Mouse (Mus musculus) limb, embryonic 13.5 days (tissue): ENCODE measurements around the gene Olfr123. TPM values are rescaled to one million over a fixed set of nuclear protein-coding genes. Genes with fewer than 3 reads are reported as not detected.

Source experiments
- ATAC-seq: fragments of 200-750 bp; cut with Nextera tagmentation; 2 replicates; pipeline ENCODE4 v1.8.0; 2017; ENCODE audit warnings: low read depth, moderate number of reproducible peaks, moderate TSS enrichment; ENCODE audit not compliant: low FRiP score
- H3K27ac ChIP-seq: fragments of 300-500 bp; sonication (generic); 2 replicates; pipeline ENCODE4 v1.5.1; 2015; ENCODE audit warnings: inconsistent platforms, mild to moderate bottlenecking, moderate library complexity
- H3K27me3 ChIP-seq: fragments of 300-500 bp; sonication (generic); 2 replicates; pipeline ENCODE4 v1.6.1; 2015; ENCODE audit warnings: mild to moderate bottlenecking, inconsistent platforms
- H3K36me3 ChIP-seq: fragments of 300-500 bp; sonication (generic); 2 replicates; pipeline ENCODE4 v1.6.1; 2015; ENCODE audit warnings: inconsistent platforms, mild to moderate bottlenecking, moderate library complexity
- H3K4me1 ChIP-seq: fragments of 300-500 bp; sonication (generic); 2 replicates; pipeline ENCODE4 v1.6.1; 2015; ENCODE audit warnings: inconsistent platforms
- H3K4me2 ChIP-seq: fragments of 300-500 bp; sonication (generic); replicated peaks from 2 replicates; pipeline ENCODE4 v1.6.1; 2015; ENCODE audit warnings: inconsistent platforms, mild to moderate bottlenecking, moderate library complexity
- H3K4me3 ChIP-seq: fragments of 300-500 bp; sonication (generic); 2 replicates; pipeline ENCODE4 v1.5.1; 2015; ENCODE audit warnings: moderate library complexity, mild to moderate bottlenecking, inconsistent platforms
- H3K9ac ChIP-seq: fragments of 300-500 bp; sonication (generic); 2 replicates; pipeline ENCODE4 v1.6.1; 2015; ENCODE audit warnings: mild to moderate bottlenecking, inconsistent platforms
- H3K9me3 ChIP-seq: fragments of 300-500 bp; sonication (generic); 2 replicates; pipeline ENCODE4 v1.6.1; 2016; ENCODE audit warnings: inconsistent platforms
- WGBS: fragments of 180-500 bp; shearing (Covaris S2); methylation state at CpG from one replicate; pipeline ENCODE4 v1.1.7; 2015; 5-methylcytosine and 5-hydroxymethylcytosine counted together
- polyA plus RNA-seq: library from polyadenylated mRNA; unstranded; fragments of >200 nt; fragmentation: Nextera tagmentation; extraction: Ambion mirVana; gene quantifications from 2 replicates; pipeline ENCODE4 v1.2.1, GENCODE M21; 2015

The Olfr123 gene
- not detected in 2 replicates for polyA plus RNA-seq

- Histone ChIP-seq H3K27me3 (no peaks in the 10 kb centered on the region), H3K4me2 (no peak within 1 kb of the TSS), H3K9me3 (no peaks in the 10 kb centered on the region; the same call in 1 of the 2 replicates), H3K9ac (no peak within 1 kb of the TSS), H3K4me1 (no peaks in the 10 kb centered on the region), H3K27ac (no peak within 1 kb of the TSS), H3K36me3 (no peaks in the 10 kb centered on the region), H3K4me3 (no peak within 1 kb of the TSS)
- ATAC-seq = no peak
- 84% methylated on average over 2 of the region's 2 CpGs for WGBS
These were observed at the start of gene Olfr123 for GRCm38 (mm10) chr17:37793229-37793628. Gene Olfr123 (plus strand): TSS chr17:37793529.

- no peaks in the 10 kb centered on the region for H3K4me1 ChIP-seq
- WGBS = 84% methylated on average over 4 of the region's 4 CpGs
These were observed 25.0 kb upstream of the Olfr123 start, which contains the start of gene Olfr122 for GRCm38 (mm10) chr17:37768307-37768706. Gene Olfr122 (plus strand): TSS chr17:37768607.

GRCm38 (mm10) chr17:37799588-37799987, 6.3 kb downstream of the Olfr123 start, which contains the start of gene Olfr124:
Gene Olfr124 (plus strand): TSS chr17:37799888.
- Histone ChIP-seq H3K9ac (no peak within 1 kb of the TSS), H3K4me1 (no peaks in the 10 kb centered on the region), H3K4me2 (no peak within 1 kb of the TSS), H3K4me3 (no peak within 1 kb of the TSS), H3K27ac (no peak within 1 kb of the TSS), H3K9me3 (no peaks in the 10 kb centered on the region), H3K27me3 (no peaks in the 10 kb centered on the region), H3K36me3 (no peaks in the 10 kb centered on the region)
- WGBS = 78% methylated on average over 3 of the region's 3 CpGs
- ATAC-seq = no peak

More at GRCm38 (mm10) chr17:37768307-37768706, 25.0 kb upstream of the Olfr123 start, which contains the start of gene Olfr122:
- Histone ChIP-seq H3K36me3 (no peaks in the 10 kb centered on the region), H3K9ac (no peak within 1 kb of the TSS), H3K9me3 (0 out of 2 replicates have a peak, but pooled peaks cover 5% of the 10 kb centered on the region), H3K27me3 (no peaks in the 10 kb centered on the region), H3K4me2 (no peak within 1 kb of the TSS), H3K27ac (no peak within 1 kb of the TSS), H3K4me3 (no peak within 1 kb of the TSS)
- ATAC-seq = no peak

GRCm38 (mm10) chr17:37832649-37833048, 39.3 kb downstream of the Olfr123 start, which contains the start of gene Olfr125:
Gene Olfr125 (plus strand): TSS chr17:37832949.
- no peaks in the 10 kb centered on the region for H3K4me1 ChIP-seq
- no peak within 1 kb of the TSS for H3K4me3 ChIP-seq
- H3K27me3 ChIP-seq = no peaks in the 10 kb centered on the region
- H3K4me2 ChIP-seq = no peak within 1 kb of the TSS
- H3K9ac ChIP-seq = no peak within 1 kb of the TSS
- H3K27ac ChIP-seq = no peak within 1 kb of the TSS
- ATAC-seq = no peak
- no peaks in the 10 kb centered on the region for H3K36me3 ChIP-seq
- H3K9me3 ChIP-seq = no peaks in the 10 kb centered on the region

- no peaks in the 10 kb centered on the region for H3K4me1 ChIP-seq
- no peak for ATAC-seq
- H3K4me3 ChIP-seq = no peak within 1 kb of the TSS
- H3K36me3 ChIP-seq = no peaks in the 10 kb centered on the region
- no peak within 1 kb of the TSS for H3K4me2 ChIP-seq
- no peaks in the 10 kb centered on the region for H3K9me3 ChIP-seq
- no peak within 1 kb of the TSS for H3K9ac ChIP-seq
- H3K27ac ChIP-seq = no peak within 1 kb of the TSS
- no peaks in the 10 kb centered on the region for H3K27me3 ChIP-seq
These were observed 53.9 kb downstream of the Olfr123 start, which contains the start of gene Olfr126 for GRCm38 (mm10) chr17:37847183-37847582. Gene Olfr126 (plus strand): TSS chr17:37847483.

Other genes starting within 250 kb of the Olfr123 start
- not detected in 2 replicates for gene Olfr112, start 224.1 kb upstream of the Olfr123 start, polyA plus RNA-seq
- gene Olfr113, start 215.9 kb upstream of the Olfr123 start, polyA plus RNA-seq = not detected in 2 replicates
- not detected in 2 replicates for gene Olfr114, start 200.8 kb upstream of the Olfr123 start, polyA plus RNA-seq
- gene Olfr115, start 166.4 kb upstream of the Olfr123 start, polyA plus RNA-seq = not detected in 2 replicates
- gene Olfr116, start 166.3 kb upstream of the Olfr123 start, polyA plus RNA-seq = not detected in 2 replicates
- gene Olfr117, start 129.7 kb upstream of the Olfr123 start, polyA plus RNA-seq = not detected in 2 replicates
- gene Olfr118, start 126.5 kb upstream of the Olfr123 start, polyA plus RNA-seq = not detected in 2 replicates
- gene Olfr119, start 97.0 kb upstream of the Olfr123 start, polyA plus RNA-seq = not detected in 2 replicates
- gene Olfr120, start 71.7 kb upstream of the Olfr123 start, polyA plus RNA-seq = not detected in 2 replicates
- not detected in 2 replicates for gene Olfr121, start 44.7 kb upstream of the Olfr123 start, polyA plus RNA-seq
- not detected in 2 replicates for gene Olfr122, start 24.9 kb upstream of the Olfr123 start, polyA plus RNA-seq
- not detected in 2 replicates for gene Olfr124, start 6.4 kb downstream of the Olfr123 start, polyA plus RNA-seq
- gene Olfr125, start 39.4 kb downstream of the Olfr123 start, polyA plus RNA-seq = not detected in 2 replicates
- gene Olfr126, start 54.0 kb downstream of the Olfr123 start, polyA plus RNA-seq = not detected in 2 replicates
- gene Olfr127, start 106.9 kb downstream of the Olfr123 start, polyA plus RNA-seq = not detected in 2 replicates
- gene Olfr128, start 127.0 kb downstream of the Olfr123 start, polyA plus RNA-seq = not detected in 2 replicates
- not detected in 2 replicates for gene Olfr761, start 159.6 kb downstream of the Olfr123 start, polyA plus RNA-seq